Mouse (Mus musculus): Measurements from ENCODE around the gene Pbdc1. TPM values are rescaled to one million over a fixed set of nuclear protein-coding genes. Genes with fewer than 3 reads are reported as not detected.

Gene Pbdc1
- total and polyA plus RNA-seq, 3 experiments = 45.4 to 54.8 TPM; not detected in 1

- no peaks in the 10 kb centered on the region for H3K4me1 ChIP-seq (ENCODE audit: control insufficient read depth in 1 of 2, insufficient read depth in 2 of 2, low read length in 2 of 2)
- no peaks in the 10 kb centered on the region for H3K9me3 ChIP-seq (replicated peaks; ENCODE audit: insufficient read depth, low read length)
- H3K79me2 ChIP-seq (ENCODE audit: control insufficient read depth, insufficient read depth, low read length, poor library complexity) = no peaks in the 10 kb centered on the region
- no peaks in the 10 kb centered on the region for H3K36me3 ChIP-seq (ENCODE audit: control insufficient read depth in 1 of 2, insufficient read depth in 2 of 2, low read length in 2 of 2)
- DNase-seq (ENCODE audit: low read depth, low spot score) = peak; percentile 19
- no peak overlapping the region for H3K27ac ChIP-seq (ENCODE audit: control insufficient read depth, low read depth, low read length)
- TF ChIP-seq GATA1 (IDR thresholded peaks at IDR 0.05; ENCODE audit: low read depth, low read length) (no peak), EP300 (IDR thresholded peaks at IDR 0.05; ENCODE audit: low read depth in 1 of 2, low read length in 2 of 2) (no peak), RAD21 (IDR thresholded peaks at IDR 0.05; ENCODE audit: low read depth, low read length) (peak; percentile 5), BHLHE40 (IDR thresholded peaks at IDR 0.05; ENCODE audit: borderline replicate concordance, low read depth, low read length) (no peak), UBTF (IDR thresholded peaks at IDR 0.05; ENCODE audit: borderline replicate concordance, insufficient read depth, low read depth, low read length) (no peak), MXI1 (IDR thresholded peaks at IDR 0.05; ENCODE audit: low read depth, low read length) (no peak), CHD1 (IDR thresholded peaks at IDR 0.05; ENCODE audit: low read depth, low read length) (no peak), JUND (IDR thresholded peaks at IDR 0.05; ENCODE audit: low read depth, low read length) (no peak), MAX (IDR thresholded peaks at IDR 0.05; ENCODE audit: low read length) (no peak), CHD2 (IDR thresholded peaks at IDR 0.05; ENCODE audit: low read length) (no peak), CTCF (IDR thresholded peaks at IDR 0.05 in 2 of 3, conservative IDR thresholded peaks at IDR 0.05 in 1 of 3; ENCODE audit: control insufficient read depth in 1 of 3, insufficient read depth in 1 of 3, low read depth in 2 of 3, low read length in 3 of 3, poor library complexity in 1 of 3, severe bottlenecking in 1 of 3) (peak in 1 of 3 experiments; percentile 19; a peak in 1 of 6 replicates), ZMIZ1 (IDR thresholded peaks at IDR 0.05; ENCODE audit: low read depth, low read length) (no peak), KAT2A (conservative IDR thresholded peaks at IDR 0.05; ENCODE audit: low read depth, low read length) (no peak)
- H3K9ac ChIP-seq (ENCODE audit: control insufficient read depth, low read depth, low read length, poor library complexity, severe bottlenecking) = no peak overlapping the region
- no peak overlapping the region for H3K4me3 ChIP-seq (ENCODE audit: control insufficient read depth in 1 of 2, insufficient read depth in 1 of 2, low read depth in 2 of 2, low read length in 2 of 2)
- H3K27me3 ChIP-seq (ENCODE audit: control insufficient read depth in 1 of 2, insufficient read depth in 2 of 2, low read length in 2 of 2) = no peaks in the 10 kb centered on the region
Observed at GRCm38 (mm10) chrX:105037666-105038065, 41.9 kb upstream of the Pbdc1 start.

DNA sequence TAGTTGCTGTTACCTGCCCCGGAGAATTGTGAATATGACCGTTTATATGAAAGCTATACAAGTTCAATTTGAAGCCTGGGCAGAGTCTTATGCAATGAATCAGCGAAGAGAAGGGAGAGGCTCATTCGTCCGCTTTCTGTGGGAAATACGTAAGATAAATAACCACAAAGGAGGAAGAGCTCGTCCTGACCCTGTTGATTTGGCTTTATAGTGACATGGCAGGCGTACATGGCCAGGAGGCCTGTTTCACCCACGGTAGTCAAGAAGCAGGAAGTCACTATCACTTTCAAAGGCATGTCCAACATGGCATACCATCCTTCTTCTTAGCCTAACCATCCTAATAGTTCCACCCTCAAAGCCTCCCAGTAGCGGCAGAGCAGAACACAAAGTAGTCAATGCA is 15.3 kb upstream of the Pbdc1 start:
- H3K9ac ChIP-seq (ENCODE audit: control insufficient read depth, low read depth, low read length, poor library complexity, severe bottlenecking) = peak overlapping the region; percentile 34; the same call in 1 of the 2 replicates

More for the DNA sequence above, 15.3 kb upstream of the Pbdc1 start:
- no peaks in the 10 kb centered on the region for H3K27me3 ChIP-seq (ENCODE audit: control insufficient read depth in 1 of 2, insufficient read depth in 2 of 2, low read length in 2 of 2)
- H3K4me1 ChIP-seq (ENCODE audit: control insufficient read depth in 1 of 2, insufficient read depth in 2 of 2, low read length in 2 of 2) = peaks cover 0 to 14% of the 10 kb centered on the region in 2 experiments; a peak in 2 of 4 replicates
- H3K79me2 ChIP-seq (ENCODE audit: control insufficient read depth, insufficient read depth, low read length, poor library complexity) = no peaks in the 10 kb centered on the region
- H3K27ac ChIP-seq (ENCODE audit: control insufficient read depth, low read depth, low read length) = peak overlapping the region; percentile 91
- peak in 1 of 2 experiments; percentile 23; a peak in 1 of 4 replicates for TF ChIP-seq EP300 (IDR thresholded peaks at IDR 0.05; ENCODE audit: low read depth in 1 of 2, low read length in 2 of 2)
- no peak for TF ChIP-seq MAFK (IDR thresholded peaks at IDR 0.05; ENCODE audit: borderline replicate concordance, low read depth, low read length)
- no peak for TF ChIP-seq ZC3H11A (IDR thresholded peaks at IDR 0.05; ENCODE audit: low read depth, low read length)
- TF ChIP-seq RCOR1 (IDR thresholded peaks at IDR 0.05; ENCODE audit: low read depth, low read length) = no peak
- no peak for TF ChIP-seq ZNF384 (IDR thresholded peaks at IDR 0.05; ENCODE audit: low read depth, low read length)
- no peak for TF ChIP-seq MAX (IDR thresholded peaks at IDR 0.05; ENCODE audit: low read length)
- TF ChIP-seq ETS1 (IDR thresholded peaks at IDR 0.05; ENCODE audit: low read depth, low read length) = 0 out of 2 replicates have a peak, but pooled peaks have one; percentile 35
- TF ChIP-seq POLR2AphosphoS2 (IDR thresholded peaks at IDR 0.05; ENCODE audit: low read length) = no peak
- TF ChIP-seq GATA1 (IDR thresholded peaks at IDR 0.05; ENCODE audit: low read depth, low read length) = no peak; the same call in 1 of the 2 replicates
- TF ChIP-seq MYC (IDR thresholded peaks at IDR 0.05; ENCODE audit: low read depth, low read length) = no peak
- no peak for TF ChIP-seq NELFE (IDR thresholded peaks at IDR 0.05; ENCODE audit: low read depth, low read length)
- no peak for TF ChIP-seq CHD2 (IDR thresholded peaks at IDR 0.05; ENCODE audit: low read length)
- no peak for TF ChIP-seq UBTF (IDR thresholded peaks at IDR 0.05; ENCODE audit: borderline replicate concordance, insufficient read depth, low read depth, low read length)
- TF ChIP-seq TBP (IDR thresholded peaks at IDR 0.05; ENCODE audit: low read depth, low read length) = 0 out of 2 replicates have a peak, but pooled peaks have one; percentile 16
- peaks cover 0 to 21% of the 10 kb centered on the region in 2 experiments; a peak in 2 of 4 replicates for H3K36me3 ChIP-seq (ENCODE audit: control insufficient read depth in 1 of 2, insufficient read depth in 2 of 2, low read length in 2 of 2)
- peak overlapping the region in 1 of 2 experiments; percentile 7; a peak in 1 of 4 replicates for H3K4me3 ChIP-seq (ENCODE audit: control insufficient read depth in 1 of 2, insufficient read depth in 1 of 2, low read depth in 2 of 2, low read length in 2 of 2)
- DNase-seq (ENCODE audit: low read depth, low spot score) = peak; percentile 64
- H3K9me3 ChIP-seq (replicated peaks; ENCODE audit: insufficient read depth, low read length) = no peaks in the 10 kb centered on the region
